In genomic region chr4:57287808-57288207, GRCm38 (mm10) we compare ENCODE assay signal across 25 mouse cellular contexts. TPM values are rescaled to one million over a fixed set of nuclear protein-coding genes. Genes with fewer than 3 reads are reported as not detected.
DNase-seq lines count a peak whose midpoint lies in the region; ATAC-seq lines count a peak whose summit lies in the region.
"Had no signal": no experiment of that assay in that cellular context is flagged by ENCODE, and none has a peak within 500 bp of the region (broad histone marks: within the 10 kb centered on the region; RNA-seq: fewer than 3 reads in every experiment).

No protein-coding gene starts in this region.

- no peak overlapping the region for H3K4me3 ChIP-seq in heart, embryonic 12.5 days
- H3K4me3 ChIP-seq: heart, embryonic 15.5 days; neural tube, embryonic 15.5 days; stomach, embryonic 15.5 days had no signal

- peak; percentile 43 for ATAC-seq in CD4-positive, CD25-positive, alpha-beta regulatory T cell, adult 4 months
- ATAC-seq in heart, embryonic 12.5 days (ENCODE audit: insufficient number of reproducible peaks, low FRiP score) = no peak
- ATAC-seq: forebrain, embryonic 14.5 days; hindbrain, embryonic 16.5 days; intestine, embryonic 16.5 days had no signal

- no peaks in the 10 kb centered on the region for H3K36me3 ChIP-seq in heart, embryonic 12.5 days
- H3K36me3 ChIP-seq: G1E; heart, embryonic 15.5 days; neural tube, embryonic 15.5 days; stomach, embryonic 15.5 days had no signal

- WGBS in heart, embryonic 12.5 days = 79% methylated on average over 3 of the region's 3 CpGs

- H3K9me3 ChIP-seq in heart, embryonic 12.5 days (replicated peaks) = no peaks in the 10 kb centered on the region
- H3K9me3 ChIP-seq: heart, embryonic 15.5 days; neural tube, embryonic 15.5 days; stomach, embryonic 15.5 days had no signal

- no peak overlapping the region for H3K9ac ChIP-seq in heart, embryonic 12.5 days
- H3K9ac ChIP-seq: heart, embryonic 15.5 days; liver, embryonic 14.5 days; neural tube, embryonic 15.5 days; stomach, embryonic 15.5 days had no signal

- H3K27ac ChIP-seq in heart, embryonic 12.5 days (ENCODE audit: poor library complexity, severe bottlenecking) = no peak overlapping the region
- H3K27ac ChIP-seq: heart, embryonic 15.5 days; liver, embryonic 14.5 days; neural tube, embryonic 15.5 days; stomach, embryonic 15.5 days had no signal

- DNase-seq in 416B (ENCODE audit: low read depth) = peak; percentile 29
- peak; percentile 61 for DNase-seq in brain, adult 2 months (ENCODE audit: low read depth, low spot score)
- DNase-seq in cerebellum, postnatal 36 days = no peak
- DNase-seq in cerebellum, adult 9-11 months = no peak
- no peak for DNase-seq in thymus, postnatal 14 days
- DNase-seq: adrenal gland, postnatal 25 days; cerebellum, adult 18-20 months; cerebellum, postnatal 14 days; kidney, postnatal 25 days; liver; lung, adult 2 months; lung, postnatal 10 days; midbrain, embryonic 14.5 days; right cerebral cortex, postnatal 25 days; thymus, postnatal 25 days had no signal

- no peaks in the 10 kb centered on the region for H3K27me3 ChIP-seq in heart, embryonic 12.5 days (replicated peaks)
- H3K27me3 ChIP-seq: heart, embryonic 15.5 days; neural tube, embryonic 15.5 days; stomach, embryonic 15.5 days had no signal

- no peak overlapping the region for H3K4me2 ChIP-seq in heart, embryonic 12.5 days
- H3K4me2 ChIP-seq: heart, embryonic 15.5 days; neural tube, embryonic 15.5 days; stomach, embryonic 15.5 days had no signal

- 0 out of 2 replicates have a peak, but pooled peaks cover 4% of the 10 kb centered on the region for H3K4me1 ChIP-seq in heart, embryonic 12.5 days (replicated peaks)
- H3K4me1 ChIP-seq: neural tube, embryonic 15.5 days had no signal

RNA-seq across cellular contexts. Expression of gene Ptpn3, which starts 13.8 kb away (rescaled TPM):
- 1 to 10 TPM; 2.4 to 3.3 TPM for polyA plus RNA-seq in CD4-positive, CD25-positive, alpha-beta regulatory T cell, adult 4 months (2017; shearing (Covaris generic))
- 1.4 and 1.7 TPM in 2 replicates for polyA plus RNA-seq in heart, embryonic 12.5 days (2016; fragmentation: Nextera tagmentation; extraction: Ambion mirVana)
- polyA plus RNA-seq: G1E had no signal

Comparison
In these comparisons a context has a peak if more than half of its experiments do, and no peak if none do; other contexts are left out.
1. DNase-seq: peak in 416B (single experiment) and brain, adult 2 months (single experiment); none in cerebellum, postnatal 36 days (0 of 2), cerebellum, adult 9-11 months (single experiment) and thymus, postnatal 14 days (single experiment).